Mouse (Mus musculus): ENCODE data around the gene Dnph1. TPM values are rescaled to one million over a fixed set of nuclear protein-coding genes. Genes with fewer than 3 reads are reported as not detected.
"Not testable (repeated sequence)": the region's sequence is repeated elsewhere in the genome, so short reads cannot be mapped to it uniquely, and the experiment has no call there.

Dnph1 gene
- total and polyA plus RNA-seq, 2 experiments from 2014 or later, result 7.0 to 10.0 TPM

DNA sequence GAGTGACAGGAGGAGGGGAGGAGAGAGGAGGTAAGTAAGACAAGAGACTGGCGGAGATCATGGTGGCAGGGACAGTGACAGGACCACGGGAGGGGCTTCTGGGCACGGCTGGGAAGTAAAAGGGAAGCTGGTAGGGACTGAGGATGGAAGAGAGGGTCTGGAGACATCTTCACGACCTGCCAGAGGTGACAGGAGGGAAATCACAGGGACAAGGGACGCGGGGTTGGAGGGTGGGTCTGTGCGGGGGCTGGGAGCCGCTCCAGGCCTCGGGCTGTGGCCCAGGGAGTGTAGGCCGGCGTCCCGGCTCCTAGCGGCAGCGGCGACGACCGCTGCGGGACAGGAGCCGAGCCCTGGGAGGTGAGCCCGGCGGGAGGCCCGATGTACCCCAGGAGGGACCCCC is 9.5 kb upstream of the Dnph1 start:
- H3K9ac ChIP-seq (replicated peaks; ENCODE audit: low read depth, low read length), result no peak overlapping the region
- no peak for TF ChIP-seq CTCF (IDR thresholded peaks at IDR 0.05; ENCODE audit: low read depth)
- no peak for TF ChIP-seq EP300 (IDR thresholded peaks at IDR 0.05; ENCODE audit: low read depth)
- no peaks in the 10 kb centered on the region for H3K36me3 ChIP-seq (replicated peaks; ENCODE audit: control insufficient read depth, insufficient read depth, low read length)
- DNase-seq (ENCODE audit: low spot score) (no peak), ATAC-seq (ENCODE audit: insufficient read depth, low read depth) (no peak)
- H3K27ac ChIP-seq (ENCODE audit: low read depth), result no peak overlapping the region
- H3K9me3 ChIP-seq (replicated peaks; ENCODE audit: control insufficient read depth, low read length), result no peaks in the 10 kb centered on the region
- H3K27me3 ChIP-seq (ENCODE audit: control insufficient read depth, insufficient read depth, low read length), result peaks cover 70% of the 10 kb centered on the region
- WGBS, result 8% methylated on average over 13 of the region's 22 CpGs
- H3K4me3 ChIP-seq (ENCODE audit: low read depth, low read length), result peak overlapping the region; percentile 30
- H3K4me2 ChIP-seq (ENCODE audit: low read depth, low read length), result peak overlapping the region; percentile 53
- H3K4me1 ChIP-seq (ENCODE audit: control insufficient read depth, insufficient read depth), result peaks cover 8% of the 10 kb centered on the region; the same call in 1 of the 2 replicates

DNA sequence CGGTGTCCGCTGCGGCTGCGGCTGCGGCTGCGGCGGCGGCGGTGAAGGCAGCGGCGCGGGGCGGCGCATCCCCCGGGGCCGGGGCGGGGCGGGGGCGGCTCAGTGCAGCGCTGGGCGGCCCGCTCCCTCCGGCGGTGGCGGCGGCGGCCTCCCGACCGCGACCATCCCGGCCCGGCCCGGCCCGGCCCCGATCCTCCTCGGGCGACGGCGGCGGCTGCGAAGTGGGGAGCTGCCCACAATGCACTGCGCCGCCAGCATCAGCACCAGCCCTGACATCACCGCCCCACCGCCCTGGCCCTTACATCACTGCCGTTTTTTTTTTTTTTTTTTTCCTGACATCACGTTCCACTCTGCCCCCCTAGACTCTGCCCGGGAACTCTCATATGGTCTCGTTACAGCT is 9.1 kb upstream of the Dnph1 start, which contains the start of gene Ttbk1:
Ttbk1 (minus strand) TSS at position 245 of the 400 bp plus-strand sequence.
- no peaks in the 10 kb centered on the region for H3K9me3 ChIP-seq (replicated peaks; ENCODE audit: control insufficient read depth, low read length)
- TF ChIP-seq EP300 (IDR thresholded peaks at IDR 0.05; ENCODE audit: low read depth) (no peak), CTCF (IDR thresholded peaks at IDR 0.05; ENCODE audit: low read depth) (no peak)
- DNase-seq (ENCODE audit: low spot score), result no peak
- H3K4me1 ChIP-seq (ENCODE audit: control insufficient read depth, insufficient read depth), result peaks cover 8% of the 10 kb centered on the region; the same call in 1 of the 2 replicates
- WGBS, result 2% methylated on average over 29 of the region's 49 CpGs
- no peak within 1 kb of the TSS for H3K9ac ChIP-seq (replicated peaks; ENCODE audit: low read depth, low read length)
- peak within 1 kb of the TSS; percentile 53 for H3K4me2 ChIP-seq (ENCODE audit: low read depth, low read length)
- no peaks in the 10 kb centered on the region for H3K36me3 ChIP-seq (replicated peaks; ENCODE audit: control insufficient read depth, insufficient read depth, low read length)
- peak within 1 kb of the TSS; percentile 30 for H3K4me3 ChIP-seq (ENCODE audit: low read depth, low read length)
- ATAC-seq (ENCODE audit: insufficient read depth, low read depth), result no peak
- no peak within 1 kb of the TSS for H3K27ac ChIP-seq (ENCODE audit: low read depth)
- H3K27me3 ChIP-seq (ENCODE audit: control insufficient read depth, insufficient read depth, low read length), result peaks cover 70% of the 10 kb centered on the region

DNA sequence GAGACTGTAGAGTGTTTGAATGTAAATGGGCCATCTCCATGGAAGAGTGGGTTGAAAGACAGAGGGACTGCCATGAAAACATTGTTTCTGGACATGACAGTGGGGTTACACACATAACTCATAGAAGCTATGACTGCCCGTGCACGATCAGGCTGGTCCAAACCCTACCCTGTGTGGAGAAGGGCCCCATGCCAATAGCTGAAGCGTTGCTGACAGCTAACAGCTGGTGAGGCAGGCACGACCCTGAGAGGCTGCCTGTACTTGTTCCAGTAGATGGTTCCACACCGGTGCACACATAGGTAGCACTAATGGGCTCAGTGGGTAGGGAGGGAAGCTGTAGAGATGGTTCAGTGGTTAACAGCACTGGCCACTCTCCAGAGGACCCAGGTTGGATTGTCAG is 1.0 kb upstream of the Dnph1 start:
- 38% methylated on average over 5 of the region's 5 CpGs for WGBS
- Histone ChIP-seq H3K4me1 (ENCODE audit: control insufficient read depth, insufficient read depth) (peaks cover 5% of the 10 kb centered on the region; the same call in 1 of the 2 replicates), H3K4me2 (ENCODE audit: low read depth, low read length) (no peak overlapping the region), H3K9me3 (replicated peaks; ENCODE audit: control insufficient read depth, low read length) (no peaks in the 10 kb centered on the region), H3K4me3 (ENCODE audit: low read depth, low read length) (no peak overlapping the region), H3K27ac (ENCODE audit: low read depth) (no peak overlapping the region), H3K27me3 (ENCODE audit: control insufficient read depth, insufficient read depth, low read length) (0 out of 2 replicates have a peak, but pooled peaks cover under 1% of the 10 kb centered on the region), H3K9ac (replicated peaks; ENCODE audit: low read depth, low read length) (no peak overlapping the region), H3K36me3 (replicated peaks; ENCODE audit: control insufficient read depth, insufficient read depth, low read length) (no peaks in the 10 kb centered on the region)
- ATAC-seq (ENCODE audit: insufficient read depth, low read depth) (no peak), DNase-seq (ENCODE audit: low spot score) (no peak)
- TF ChIP-seq EP300 (IDR thresholded peaks at IDR 0.05; ENCODE audit: low read depth) (no peak), CTCF (IDR thresholded peaks at IDR 0.05; ENCODE audit: low read depth) (no peak)

DNA sequence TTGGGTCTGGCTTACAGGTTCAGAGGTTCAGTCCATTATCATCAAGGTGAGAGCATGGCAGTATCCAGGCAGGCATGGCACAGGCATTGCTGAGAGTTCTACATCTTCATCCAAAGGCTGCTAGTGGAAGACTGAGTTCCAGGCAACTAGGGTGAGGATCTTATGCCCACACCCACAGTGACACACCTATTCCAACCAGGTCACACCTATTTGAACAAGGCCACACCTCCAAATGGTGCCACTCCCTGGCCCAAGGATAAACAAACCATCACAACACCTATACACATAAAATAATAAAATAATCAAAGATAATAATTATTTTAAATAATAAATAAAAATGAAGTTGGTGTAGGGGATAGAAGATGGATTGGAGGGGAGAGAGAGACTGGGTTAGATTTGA is 430 bp upstream of the Dnph1 start:
- not testable (repeated sequence) for H3K4me2 ChIP-seq (ENCODE audit: low read depth, low read length); ATAC-seq (ENCODE audit: insufficient read depth, low read depth); H3K4me1 ChIP-seq (ENCODE audit: control insufficient read depth, insufficient read depth); H3K9me3 ChIP-seq (replicated peaks; ENCODE audit: control insufficient read depth, low read length); H3K4me3 ChIP-seq (ENCODE audit: low read depth, low read length); H3K36me3 ChIP-seq (replicated peaks; ENCODE audit: control insufficient read depth, insufficient read depth, low read length); H3K27ac ChIP-seq (ENCODE audit: low read depth); DNase-seq (ENCODE audit: low spot score); H3K9ac ChIP-seq (replicated peaks; ENCODE audit: low read depth, low read length); H3K27me3 ChIP-seq (ENCODE audit: control insufficient read depth, insufficient read depth, low read length)

DNA sequence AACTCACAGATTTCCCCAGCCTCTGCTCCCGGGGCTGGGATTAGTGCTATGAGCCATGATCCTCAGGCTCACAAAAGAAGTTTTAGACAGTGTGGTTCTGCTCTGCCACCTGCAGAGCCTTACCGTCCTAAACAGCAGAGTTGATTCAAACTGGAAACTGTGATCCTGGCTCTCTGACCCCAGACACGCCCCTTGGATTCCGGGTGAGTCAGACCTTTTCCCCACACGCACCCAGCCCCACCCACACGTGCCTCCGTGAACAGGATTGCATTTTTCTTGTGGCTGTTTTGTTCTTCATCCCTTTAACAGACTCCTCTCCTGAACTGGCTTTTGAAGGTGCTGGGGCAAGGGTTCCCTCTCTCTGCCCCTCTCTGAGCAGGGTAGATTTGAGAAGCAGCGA is 1.4 kb downstream of the Dnph1 start:
- Histone ChIP-seq H3K4me2 (ENCODE audit: low read depth, low read length) (no peak overlapping the region), H3K4me3 (ENCODE audit: low read depth, low read length) (no peak overlapping the region), H3K9me3 (replicated peaks; ENCODE audit: control insufficient read depth, low read length) (no peaks in the 10 kb centered on the region), H3K27ac (ENCODE audit: low read depth) (no peak overlapping the region), H3K4me1 (ENCODE audit: control insufficient read depth, insufficient read depth) (peaks cover 5% of the 10 kb centered on the region; the same call in 1 of the 2 replicates), H3K36me3 (replicated peaks; ENCODE audit: control insufficient read depth, insufficient read depth, low read length) (no peaks in the 10 kb centered on the region), H3K9ac (replicated peaks; ENCODE audit: low read depth, low read length) (no peak overlapping the region), H3K27me3 (ENCODE audit: control insufficient read depth, insufficient read depth, low read length) (no peaks in the 10 kb centered on the region)
- DNase-seq (ENCODE audit: low spot score) (no peak), ATAC-seq (ENCODE audit: insufficient read depth, low read depth) (no peak)
- 75% methylated on average over 8 of the region's 8 CpGs for WGBS
- no peak for TF ChIP-seq EP300 (IDR thresholded peaks at IDR 0.05; ENCODE audit: low read depth)
- TF ChIP-seq CTCF (IDR thresholded peaks at IDR 0.05; ENCODE audit: low read depth), result no peak

DNA sequence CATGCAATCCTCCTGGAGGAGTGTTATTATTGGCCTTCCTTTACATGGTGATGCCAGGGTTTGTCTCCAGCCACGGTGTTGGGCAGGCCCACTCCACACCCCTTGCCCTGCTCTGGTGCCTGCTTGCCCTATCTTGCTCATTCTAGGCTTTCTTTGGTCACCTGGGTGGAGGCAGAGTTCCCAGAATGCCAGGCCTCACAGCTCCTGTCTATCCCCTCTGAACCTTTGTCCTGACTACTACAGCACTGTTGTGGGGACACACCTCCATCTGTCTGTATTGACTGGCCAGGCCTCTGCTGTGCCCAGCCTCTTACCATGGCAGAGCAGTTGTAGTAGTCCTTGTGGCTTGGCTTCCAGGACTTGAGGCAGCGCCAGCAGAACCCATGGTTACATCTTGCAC is 6.3 kb downstream of the Dnph1 start:
- Histone ChIP-seq H3K9me3 (replicated peaks; ENCODE audit: control insufficient read depth, low read length) (no peaks in the 10 kb centered on the region), H3K4me2 (ENCODE audit: low read depth, low read length) (no peak overlapping the region), H3K27ac (ENCODE audit: low read depth) (no peak overlapping the region), H3K4me3 (ENCODE audit: low read depth, low read length) (no peak overlapping the region), H3K4me1 (ENCODE audit: control insufficient read depth, insufficient read depth) (no peaks in the 10 kb centered on the region), H3K36me3 (replicated peaks; ENCODE audit: control insufficient read depth, insufficient read depth, low read length) (no peaks in the 10 kb centered on the region), H3K9ac (replicated peaks; ENCODE audit: low read depth, low read length) (no peak overlapping the region), H3K27me3 (ENCODE audit: control insufficient read depth, insufficient read depth, low read length) (no peaks in the 10 kb centered on the region)
- ATAC-seq (ENCODE audit: insufficient read depth, low read depth) (no peak), DNase-seq (ENCODE audit: low spot score) (no peak)
- TF ChIP-seq EP300 (IDR thresholded peaks at IDR 0.05; ENCODE audit: low read depth) (no peak), CTCF (IDR thresholded peaks at IDR 0.05; ENCODE audit: low read depth) (no peak)
- 77% methylated on average over 2 of the region's 2 CpGs for WGBS

All from heart, postnatal 0 days (tissue).